Mouse (Mus musculus): ENCODE results near the gene Ankrd52. TPM values are rescaled to one million over a fixed set of nuclear protein-coding genes. Genes with fewer than 3 reads are reported as not detected.
A peak's percentile ranks its signal among the peaks of the same experiment; 100 is the strongest.

Ankrd52 gene
- polyA plus RNA-seq, 1 experiment from 2014 or later, result 9.3 TPM

- Histone ChIP-seq H3K36me3 (no peaks in the 10 kb centered on the region), H3K4me2 (no peak overlapping the region)
- WGBS (ENCODE audit: insufficient replicate concordance), result 73% methylated on average over 5 of the region's 5 CpGs
Measured at GRCm38 (mm10) chr10:128372142-128372541, 4.8 kb upstream of the Ankrd52 start.

GRCm38 (mm10) chr10:128372989-128373748, 3.7 kb upstream of the Ankrd52 start:
- H3K4me1 ChIP-seq, result peaks cover 50% of the 10 kb centered on the region
- no peak overlapping the region for H3K4me2 ChIP-seq
- H3K27me3 ChIP-seq (replicated peaks), result no peaks in the 10 kb centered on the region
- no peaks in the 10 kb centered on the region for H3K9me3 ChIP-seq (replicated peaks)
- H3K27ac ChIP-seq, result peak overlapping the region; percentile 57
- 57% methylated on average over 6 of the region's 6 CpGs for WGBS (ENCODE audit: insufficient replicate concordance)
- ATAC-seq, result no peak
- no peak overlapping the region for H3K9ac ChIP-seq
- peaks cover 1% of the 10 kb centered on the region for H3K36me3 ChIP-seq
- no peak overlapping the region for H3K4me3 ChIP-seq

More at GRCm38 (mm10) chr10:128372142-128372541, 4.8 kb upstream of the Ankrd52 start:
- Histone ChIP-seq H3K27ac (no peak overlapping the region), H3K9me3 (replicated peaks) (no peaks in the 10 kb centered on the region), H3K4me1 (peaks cover 50% of the 10 kb centered on the region), H3K27me3 (replicated peaks) (no peaks in the 10 kb centered on the region), H3K9ac (no peak overlapping the region), H3K4me3 (no peak overlapping the region)
- ATAC-seq, result no peak

GRCm38 (mm10) chr10:128374393-128374792, 2.5 kb upstream of the Ankrd52 start:
- ATAC-seq, result no peak
- Histone ChIP-seq H3K27ac (no peak overlapping the region), H3K27me3 (replicated peaks) (no peaks in the 10 kb centered on the region), H3K9me3 (replicated peaks) (no peaks in the 10 kb centered on the region), H3K4me3 (no peak overlapping the region), H3K4me2 (no peak overlapping the region), H3K9ac (no peak overlapping the region), H3K36me3 (peaks cover 13% of the 10 kb centered on the region), H3K4me1 (peaks cover 57% of the 10 kb centered on the region)
- WGBS (ENCODE audit: insufficient replicate concordance), result 65% methylated on average over 6 of the region's 6 CpGs

GRCm38 (mm10) chr10:128376099-128376454, 838 bp upstream of the Ankrd52 start:
- Histone ChIP-seq H3K4me2 (peak overlapping the region; percentile 96), H3K9ac (peak overlapping the region; percentile 93), H3K9me3 (replicated peaks) (no peaks in the 10 kb centered on the region), H3K36me3 (peaks cover 30% of the 10 kb centered on the region), H3K27ac (peak overlapping the region; percentile 82), H3K4me1 (peaks cover 65% of the 10 kb centered on the region), H3K4me3 (peak overlapping the region; percentile 89), H3K27me3 (replicated peaks) (no peaks in the 10 kb centered on the region)
- ATAC-seq, result no peak
- 49% methylated on average over 4 of the region's 4 CpGs for WGBS (ENCODE audit: insufficient replicate concordance)

GRCm38 (mm10) chr10:128377222-128377939, 466 bp downstream of the Ankrd52 start:
- H3K4me1 ChIP-seq, result peaks cover 62% of the 10 kb centered on the region
- H3K4me3 ChIP-seq, result peak overlapping the region; percentile 89
- H3K36me3 ChIP-seq, result peaks cover 42% of the 10 kb centered on the region
- H3K9ac ChIP-seq, result peak overlapping the region; percentile 93
- H3K27me3 ChIP-seq (replicated peaks), result no peaks in the 10 kb centered on the region
- H3K27ac ChIP-seq, result peak overlapping the region; percentile 82
- WGBS (ENCODE audit: insufficient replicate concordance), result under 1% methylated on average over 43 of the region's 47 CpGs
- no peaks in the 10 kb centered on the region for H3K9me3 ChIP-seq (replicated peaks)
- peak; percentile 72 for ATAC-seq
- peak overlapping the region; percentile 96 for H3K4me2 ChIP-seq

- Histone ChIP-seq H3K4me3 (peak overlapping the region; percentile 89), H3K4me2 (peak overlapping the region; percentile 96), H3K9ac (peak overlapping the region; percentile 93), H3K27me3 (replicated peaks) (no peaks in the 10 kb centered on the region), H3K9me3 (replicated peaks) (no peaks in the 10 kb centered on the region), H3K27ac (peak overlapping the region; percentile 82; the same call in 1 of the 2 replicates), H3K4me1 (peaks cover 58% of the 10 kb centered on the region), H3K36me3 (peaks cover 48% of the 10 kb centered on the region)
- no peak for ATAC-seq
- WGBS (ENCODE audit: insufficient replicate concordance), result 64% methylated on average over 14 of the region's 14 CpGs
Measured at GRCm38 (mm10) chr10:128377940-128378448, 1.1 kb downstream of the Ankrd52 start.

GRCm38 (mm10) chr10:128378462-128378861, 1.5 kb downstream of the Ankrd52 start:
- Histone ChIP-seq H3K4me2 (peak overlapping the region; percentile 96), H3K9ac (peak overlapping the region; percentile 27; the same call in 1 of the 2 replicates), H3K36me3 (peaks cover 53% of the 10 kb centered on the region), H3K9me3 (replicated peaks) (no peaks in the 10 kb centered on the region), H3K4me3 (0 out of 2 replicates have a peak overlapping the region, but pooled peaks have one; percentile 89), H3K27me3 (replicated peaks) (no peaks in the 10 kb centered on the region), H3K4me1 (peaks cover 53% of the 10 kb centered on the region), H3K27ac (no peak overlapping the region)
- 76% methylated on average over 3 of the region's 3 CpGs for whole genome bisulfite sequencing (ENCODE audit: insufficient replicate concordance)
- no peak for ATAC-seq

- H3K4me2 ChIP-seq, result no peak overlapping the region; the same call in 1 of the 2 replicates
- 87% methylated on average over 7 of the region's 7 CpGs for WGBS (ENCODE audit: insufficient replicate concordance)
- H3K27ac ChIP-seq, result no peak overlapping the region
- H3K4me1 ChIP-seq, result peaks cover 50% of the 10 kb centered on the region
- H3K27me3 ChIP-seq (replicated peaks), result no peaks in the 10 kb centered on the region
- H3K36me3 ChIP-seq, result peaks cover 61% of the 10 kb centered on the region
- no peak overlapping the region for H3K9ac ChIP-seq
- no peak overlapping the region for H3K4me3 ChIP-seq
- H3K9me3 ChIP-seq (replicated peaks), result no peaks in the 10 kb centered on the region
- no peak for ATAC-seq
Measured at GRCm38 (mm10) chr10:128379260-128379659, 2.3 kb downstream of the Ankrd52 start.

GRCm38 (mm10) chr10:128380565-128380964, 3.6 kb downstream of the Ankrd52 start:
- 85% methylated on average over 5 of the region's 5 CpGs for WGBS (ENCODE audit: insufficient replicate concordance)
- peak overlapping the region; percentile 10; the same call in 1 of the 2 replicates for H3K9ac ChIP-seq
- no peaks in the 10 kb centered on the region for H3K9me3 ChIP-seq (replicated peaks)
- peaks cover 74% of the 10 kb centered on the region for H3K36me3 ChIP-seq
- no peak overlapping the region for H3K27ac ChIP-seq
- no peak for ATAC-seq
- no peaks in the 10 kb centered on the region for H3K27me3 ChIP-seq (replicated peaks)
- no peak overlapping the region for H3K4me2 ChIP-seq
- H3K4me1 ChIP-seq, result peaks cover 49% of the 10 kb centered on the region
- H3K4me3 ChIP-seq, result no peak overlapping the region

- Histone ChIP-seq H3K4me1 (peaks cover 34% of the 10 kb centered on the region), H3K4me3 (no peak overlapping the region), H3K9me3 (replicated peaks) (no peaks in the 10 kb centered on the region), H3K9ac (no peak overlapping the region), H3K27ac (0 out of 2 replicates have a peak overlapping the region, but pooled peaks have one; percentile 2), H3K36me3 (peaks cover 93% of the 10 kb centered on the region), H3K27me3 (replicated peaks) (no peaks in the 10 kb centered on the region), H3K4me2 (no peak overlapping the region)
- 78% methylated on average over 8 of the region's 8 CpGs for WGBS (ENCODE audit: insufficient replicate concordance)
- ATAC-seq, result peak; percentile 40
Measured at GRCm38 (mm10) chr10:128382482-128382881, 5.6 kb downstream of the Ankrd52 start.

- H3K4me3 ChIP-seq, result no peak overlapping the region
- H3K4me2 ChIP-seq, result no peak overlapping the region
- no peak overlapping the region for H3K27ac ChIP-seq
- H3K4me1 ChIP-seq, result peaks cover 7% of the 10 kb centered on the region; the same call in 1 of the 2 replicates
- ATAC-seq, result no peak
- H3K36me3 ChIP-seq, result peaks cover 99% of the 10 kb centered on the region
- WGBS (ENCODE audit: insufficient replicate concordance), result 83% methylated on average over 7 of the region's 7 CpGs
- H3K27me3 ChIP-seq (replicated peaks), result no peaks in the 10 kb centered on the region
- H3K9me3 ChIP-seq (replicated peaks), result no peaks in the 10 kb centered on the region
- H3K9ac ChIP-seq, result no peak overlapping the region
Measured at GRCm38 (mm10) chr10:128385902-128386301, 9.0 kb downstream of the Ankrd52 start.

GRCm38 (mm10) chr10:128388941-128389340, 12.0 kb downstream of the Ankrd52 start:
- H3K4me2 ChIP-seq, result no peak overlapping the region
- H3K36me3 ChIP-seq, result peaks cover 99% of the 10 kb centered on the region

More at GRCm38 (mm10) chr10:128388941-128389340, 12.0 kb downstream of the Ankrd52 start:
- ATAC-seq, result no peak
- Histone ChIP-seq H3K9ac (no peak overlapping the region), H3K4me3 (no peak overlapping the region), H3K4me1 (peaks cover 14% of the 10 kb centered on the region), H3K9me3 (replicated peaks) (no peaks in the 10 kb centered on the region), H3K27ac (no peak overlapping the region), H3K27me3 (replicated peaks) (no peaks in the 10 kb centered on the region)
- 92% methylated on average over 14 of the region's 14 CpGs for WGBS (ENCODE audit: insufficient replicate concordance)

Data from liver, embryonic 12.5 days (tissue).